Comparison of ENCODE assay signal across 17 mouse cellular contexts in genomic region chr13:52897806-52898205, GRCm38 (mm10). TPM values are rescaled to one million over a fixed set of nuclear protein-coding genes. Genes with fewer than 3 reads are reported as not detected.
DNase-seq lines count a peak whose midpoint lies in the region; ATAC-seq lines count a peak whose summit lies in the region.
"Had no signal": no experiment of that assay in that cellular context is flagged by ENCODE, and none has a peak within 500 bp of the region (broad histone marks: within the 10 kb centered on the region; RNA-seq: fewer than 3 reads in every experiment).

No protein-coding gene starts in this region.

- no peak for ATAC-seq in kidney, embryonic 15.5 days (replicated peaks; ENCODE audit: low FRiP score)
- no peak for ATAC-seq in kidney, embryonic 14.5 days (ENCODE audit: low FRiP score, low TSS enrichment)
- ATAC-seq: forebrain, embryonic 13.5 days; forebrain, embryonic 15.5 days had no signal

- H3K27me3 ChIP-seq in kidney, embryonic 15.5 days, result no peaks in the 10 kb centered on the region
- no peaks in the 10 kb centered on the region for H3K27me3 ChIP-seq in kidney, embryonic 14.5 days (ENCODE audit: control insufficient read depth, insufficient read depth, low read length)
- H3K27me3 ChIP-seq: embryonic facial prominence, embryonic 12.5 days; forebrain, embryonic 13.5 days; forebrain, embryonic 15.5 days had no signal

- peaks cover 10% of the 10 kb centered on the region for H3K36me3 ChIP-seq in kidney, embryonic 15.5 days
- no peaks in the 10 kb centered on the region; the same call in 1 of the 2 replicates for H3K36me3 ChIP-seq in kidney, embryonic 14.5 days (ENCODE audit: control insufficient read depth, insufficient read depth, low read length)

- WGBS in kidney, embryonic 15.5 days, result 66% methylated on average over 6 of the region's 6 CpGs
- WGBS in kidney, embryonic 14.5 days, result 71% methylated on average over 6 of the region's 6 CpGs

- H3K4me2 ChIP-seq in kidney, embryonic 15.5 days, result no peak overlapping the region
- H3K4me2 ChIP-seq in kidney, embryonic 14.5 days (replicated peaks; ENCODE audit: low read depth, low read length), result no peak overlapping the region
- H3K4me2 ChIP-seq: embryonic facial prominence, embryonic 12.5 days; forebrain, embryonic 13.5 days; forebrain, embryonic 15.5 days had no signal

- no peak overlapping the region for H3K27ac ChIP-seq in kidney, embryonic 15.5 days
- H3K27ac ChIP-seq in kidney, embryonic 14.5 days (ENCODE audit: low read depth, low read length), result no peak overlapping the region
- H3K27ac ChIP-seq: embryonic facial prominence, embryonic 10.5 days; embryonic facial prominence, embryonic 12.5 days; forebrain, embryonic 13.5 days; forebrain, embryonic 15.5 days had no signal

- peaks cover 33% of the 10 kb centered on the region for H3K4me1 ChIP-seq in kidney, embryonic 15.5 days
- H3K4me1 ChIP-seq in kidney, embryonic 14.5 days (ENCODE audit: control insufficient read depth, insufficient read depth, low read length), result peaks cover 25% of the 10 kb centered on the region
- H3K4me1 ChIP-seq: embryonic facial prominence, embryonic 12.5 days; forebrain, embryonic 13.5 days had no signal

- DNase-seq in kidney, postnatal 10 days, result peak; percentile 52
- DNase-seq in kidney, postnatal 25 days, result peak; percentile 53 to 55
- DNase-seq in yolk sac, embryonic 10.5 days (ENCODE audit: low spot score), result peak; percentile 36
- DNase-seq in adrenal gland, postnatal 10 days, result no peak
- DNase-seq: adrenal gland, adult 2 months; adrenal gland, postnatal 14 days; adrenal gland, postnatal 36 days; cerebellum, adult 11-12 months; cerebellum, adult 2 months; cerebellum, adult 9-10 months; cerebellum, postnatal 25 days had no signal

- no peaks in the 10 kb centered on the region for H3K9me3 ChIP-seq in kidney, embryonic 15.5 days (replicated peaks)
- no peaks in the 10 kb centered on the region for H3K9me3 ChIP-seq in kidney, embryonic 14.5 days (ENCODE audit: control insufficient read depth, low read length)
- H3K9me3 ChIP-seq: embryonic facial prominence, embryonic 10.5 days; embryonic facial prominence, embryonic 12.5 days; forebrain, embryonic 13.5 days; forebrain, embryonic 15.5 days had no signal

- no peak overlapping the region for H3K4me3 ChIP-seq in kidney, embryonic 15.5 days (replicated peaks)
- H3K4me3 ChIP-seq in kidney, embryonic 14.5 days (ENCODE audit: low read length), result no peak overlapping the region
- H3K4me3 ChIP-seq: embryonic facial prominence, embryonic 10.5 days; embryonic facial prominence, embryonic 12.5 days; forebrain, embryonic 13.5 days; forebrain, embryonic 15.5 days had no signal

- H3K9ac ChIP-seq in kidney, embryonic 15.5 days, result no peak overlapping the region
- no peak overlapping the region for H3K9ac ChIP-seq in kidney, embryonic 14.5 days (ENCODE audit: low read depth, low read length)
- H3K9ac ChIP-seq: embryonic facial prominence, embryonic 12.5 days; forebrain, embryonic 13.5 days; forebrain, embryonic 15.5 days had no signal

RNA-seq across cellular contexts. Expression of gene Auh, which starts 31.7 kb away (rescaled TPM):
- polyA plus RNA-seq in kidney, embryonic 15.5 days (2015; fragmentation: Nextera tagmentation; extraction: Ambion mirVana), result 56.4 and 57.0 TPM in 2 replicates
- polyA plus RNA-seq in kidney, embryonic 14.5 days (2014; fragmentation: Nextera tagmentation; extraction: Ambion mirVana), result 44.7 and 46.7 TPM in 2 replicates
- total RNA-seq in adrenal gland, postnatal 10 days (2021), result 100 to 1,000 TPM; 113 to 127 TPM
